Mouse (Mus musculus) myocyte (in vitro differentiated cells): ENCODE measurements around the gene Cilp2.

Experiments used
- MAX ChIP-seq: IDR thresholded peaks from one replicate; pipeline ENCODE4 v1.6.1; 2011; ENCODE audit warnings: low read depth, mild to moderate bottlenecking, control low read depth
- MYOG ChIP-seq, 3 experiments: IDR thresholded peaks; one replicate each; pipeline ENCODE4 v1.6.1; 2011; ENCODE audit warnings: control low read depth in 2 of 3, low read depth in 2 of 3, mild to moderate bottlenecking in 2 of 3; ENCODE audit not compliant: insufficient read length in 2 of 3, control insufficient read depth in 1 of 3, insufficient read depth in 1 of 3
- POLR2A ChIP-seq: IDR thresholded peaks from one replicate; pipeline ENCODE4 v1.6.1; 2011; ENCODE audit warnings: low read depth, mild to moderate bottlenecking, control low read depth, moderate library complexity; ENCODE audit not compliant: insufficient read length
- REST ChIP-seq: IDR thresholded peaks from one replicate; pipeline ENCODE4 v1.6.1; 2011; ENCODE audit warnings: mild to moderate bottlenecking, control low read depth, moderate library complexity; ENCODE audit not compliant: insufficient read depth, insufficient read length
- SRF ChIP-seq: IDR thresholded peaks from one replicate; pipeline ENCODE4 v1.6.1; 2011; ENCODE audit warnings: low read depth; ENCODE audit not compliant: control insufficient read depth, insufficient read length
- TCF12 ChIP-seq: IDR thresholded peaks from one replicate; pipeline ENCODE4 v1.6.1; 2011; ENCODE audit warnings: mild to moderate bottlenecking, control low read depth; ENCODE audit not compliant: poor library complexity, insufficient read depth, severe bottlenecking
- USF1 ChIP-seq: IDR thresholded peaks from one replicate; pipeline ENCODE4 v1.6.1; 2011; ENCODE audit warnings: low read depth, mild to moderate bottlenecking, control low read depth, moderate library complexity

- TF ChIP-seq MAX (no peak), USF1 (no peak), POLR2A (no peak), TCF12 (no peak), REST (no peak), SRF (no peak), MYOG (IDR thresholded peaks at IDR 0.05; ENCODE audit: control insufficient read depth in 1 of 3, insufficient read depth in 1 of 3, insufficient read length in 2 of 3, low read depth in 2 of 3) (no peak)
These were observed 3.3 kb downstream of the Cilp2 start for GRCm38 (mm10) chr8:69884141-69884540.
